Mouse (Mus musculus): ENCODE results near the gene Hs3st3b1.

Gene Hs3st3b1

GRCm38 (mm10) chr11:63922091-63922621 lies at the start of gene Hs3st3b1:
TSS of gene Hs3st3b1 (minus strand) at chr11:63922290.
- in situ Hi-C loops (cut with MboI), result no loop called here

DNA sequence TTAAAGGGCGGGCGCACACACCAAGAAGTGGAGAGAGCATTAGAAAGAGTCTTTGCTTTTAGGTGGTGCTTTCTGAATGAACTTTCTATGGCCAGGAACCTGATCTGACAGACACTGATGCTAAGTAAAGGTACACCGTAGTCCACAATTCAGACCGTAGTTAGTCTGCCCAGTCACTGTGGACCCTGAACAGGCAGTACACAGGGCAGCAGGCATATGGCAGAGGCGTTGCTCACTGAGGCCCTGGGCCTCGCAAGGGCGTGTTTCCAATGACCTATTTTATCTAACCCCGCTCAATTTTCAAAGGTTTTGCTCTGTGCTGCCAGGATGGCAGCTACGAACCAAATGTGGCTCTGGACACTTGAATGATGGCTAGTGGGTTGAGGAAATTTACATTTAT lies 49.4 kb upstream of the Hs3st3b1 start:
- in situ Hi-C loops (cut with MboI), result no loop called here

- in situ Hi-C loops (cut with MboI), result no loop called here
Measured at GRCm38 (mm10) chr11:63970818-63971217, 48.7 kb upstream of the Hs3st3b1 start.

- in situ Hi-C loops (cut with MboI), result no loop called here
Measured at GRCm38 (mm10) chr11:63969205-63969910, 47.3 kb upstream of the Hs3st3b1 start.

DNA sequence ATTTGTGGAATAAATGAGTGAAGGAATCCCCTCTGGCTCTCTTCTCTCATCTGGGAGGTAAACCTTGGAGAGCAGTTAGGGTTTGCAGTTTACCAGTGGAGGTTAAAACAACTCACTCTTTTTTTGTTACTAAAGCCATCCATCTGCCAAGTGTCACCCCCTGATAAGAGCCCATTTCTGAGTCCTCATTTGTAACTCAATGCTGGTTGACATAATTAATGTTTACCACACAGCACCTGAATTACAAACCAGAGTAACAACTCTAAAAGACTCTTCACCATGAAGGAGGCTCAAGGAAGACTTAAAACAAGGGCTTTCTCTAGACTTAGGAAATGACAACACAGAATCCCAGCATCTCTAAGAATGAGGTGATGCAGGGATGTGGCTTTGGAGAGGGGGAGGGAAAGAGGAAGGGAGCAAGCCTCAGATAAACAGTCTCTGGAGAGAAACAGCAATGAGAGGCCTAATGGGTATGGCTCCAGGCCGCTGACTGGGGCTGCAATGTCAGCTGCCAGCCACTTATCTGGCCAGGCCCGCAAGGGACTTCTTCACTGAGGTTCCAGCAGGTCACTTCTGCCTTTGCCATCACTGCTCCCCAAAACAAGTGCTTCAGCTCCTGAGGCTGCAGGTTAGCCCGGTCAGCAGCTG lies 46.4 kb upstream of the Hs3st3b1 start:
- in situ Hi-C loops (cut with MboI), result no loop called here

GRCm38 (mm10) chr11:63967641-63968387 lies 45.7 kb upstream of the Hs3st3b1 start:
- in situ Hi-C loops (cut with MboI), result no loop called here

GRCm38 (mm10) chr11:63965437-63965836 lies 43.3 kb upstream of the Hs3st3b1 start:
- in situ Hi-C loops (cut with MboI), result no loop called here

GRCm38 (mm10) chr11:63957207-63957606 lies 35.1 kb upstream of the Hs3st3b1 start:
- in situ Hi-C loops (cut with MboI), result no loop called here

DNA sequence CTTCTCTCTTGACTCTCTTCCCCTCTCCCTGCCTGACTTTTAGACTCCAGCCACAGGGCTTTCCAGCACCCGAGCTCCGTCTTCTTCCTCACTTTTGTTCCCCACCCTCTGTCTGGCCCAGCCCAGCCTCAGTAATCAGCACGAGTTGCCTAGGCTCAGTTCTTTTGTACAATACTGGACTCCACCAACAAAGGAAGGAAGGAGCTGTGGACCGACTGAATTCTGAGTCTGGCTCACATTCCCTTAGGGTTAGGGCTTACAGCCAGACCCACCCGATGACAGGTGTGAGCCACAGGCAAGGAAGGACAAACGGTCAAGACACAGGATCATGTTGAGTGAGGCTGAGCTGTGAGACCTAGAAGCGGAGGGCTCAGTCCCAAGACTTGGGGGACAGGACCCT lies 34.7 kb upstream of the Hs3st3b1 start:
- in situ Hi-C loops (cut with MboI), result no loop called here

GRCm38 (mm10) chr11:63953887-63954286 lies 31.8 kb upstream of the Hs3st3b1 start:
- in situ Hi-C loops (cut with MboI), result no loop called here

- in situ Hi-C loops (cut with MboI), result no loop called here
Measured at GRCm38 (mm10) chr11:63952743-63953191, 30.7 kb upstream of the Hs3st3b1 start.

DNA sequence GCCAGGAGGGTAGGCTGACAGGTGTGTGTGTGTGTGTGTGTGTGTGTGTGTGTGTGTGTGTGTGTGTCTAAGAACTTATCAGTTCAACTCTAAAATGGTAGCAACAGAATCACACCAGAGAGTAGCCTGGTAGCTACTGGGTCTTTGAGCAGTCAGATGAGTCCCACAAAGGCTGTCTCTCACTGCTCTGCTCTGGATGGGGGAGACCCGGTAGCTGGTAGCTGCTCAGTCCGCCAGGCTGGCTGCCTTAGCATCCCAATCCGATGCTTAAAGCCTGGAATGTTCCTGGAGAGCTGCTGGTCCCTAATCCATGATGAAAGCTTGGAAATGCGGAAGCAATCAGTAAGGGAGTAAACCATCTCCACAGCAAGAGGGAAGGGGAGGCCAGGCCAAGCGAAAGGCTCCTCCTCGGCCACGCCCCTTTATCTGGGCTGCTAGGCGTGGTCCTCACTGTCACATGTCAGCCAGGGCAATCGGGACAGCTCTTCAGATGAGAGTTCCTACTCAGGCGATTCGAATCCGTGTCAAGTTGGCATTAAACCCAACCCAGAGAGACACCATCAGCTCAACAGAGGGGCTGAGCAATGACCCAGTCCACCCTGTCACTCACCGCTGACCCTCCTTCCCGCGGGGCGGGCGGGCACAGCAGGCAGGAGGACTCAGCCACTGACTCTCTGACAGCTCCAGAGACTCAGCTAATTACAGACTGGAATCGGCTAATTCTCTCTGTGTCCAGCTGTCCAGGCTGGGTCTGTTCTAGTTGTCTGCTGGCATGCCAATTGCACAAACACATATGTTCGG lies 29.9 kb upstream of the Hs3st3b1 start:
- in situ Hi-C loops (cut with MboI), result no loop called here

- in situ Hi-C loops (cut with MboI), result no loop called here
Measured at GRCm38 (mm10) chr11:63948371-63948770, 26.3 kb upstream of the Hs3st3b1 start.

- in situ Hi-C loops (cut with MboI), result no loop called here
Measured at GRCm38 (mm10) chr11:63947024-63947423, 24.9 kb upstream of the Hs3st3b1 start.

GRCm38 (mm10) chr11:63943947-63944346 lies 21.9 kb upstream of the Hs3st3b1 start:
- in situ Hi-C loops (cut with MboI), result no loop called here

GRCm38 (mm10) chr11:63943268-63943890 lies 21.3 kb upstream of the Hs3st3b1 start:
- in situ Hi-C loops (cut with MboI), result no loop called here

DNA sequence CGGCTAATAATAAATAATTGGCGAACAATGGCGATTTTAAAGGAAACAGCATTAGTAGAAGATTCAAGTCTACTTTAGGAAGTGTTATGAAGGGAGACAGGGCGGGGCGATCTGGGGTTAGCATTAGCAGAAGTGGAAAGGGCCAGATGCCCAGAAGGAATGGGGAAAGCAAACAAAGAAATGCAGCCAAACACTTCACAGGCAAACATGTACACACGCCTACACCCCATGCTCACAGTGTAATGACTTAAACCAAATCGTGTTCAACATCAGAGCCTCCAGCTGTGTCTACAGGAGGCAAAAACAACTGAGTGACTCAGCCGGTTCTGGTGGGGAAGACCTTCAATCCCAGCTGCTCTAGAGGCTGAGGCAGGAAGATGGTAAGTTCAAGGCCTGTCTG lies 20.1 kb upstream of the Hs3st3b1 start:
- in situ Hi-C loops (cut with MboI), result no loop called here

DNA sequence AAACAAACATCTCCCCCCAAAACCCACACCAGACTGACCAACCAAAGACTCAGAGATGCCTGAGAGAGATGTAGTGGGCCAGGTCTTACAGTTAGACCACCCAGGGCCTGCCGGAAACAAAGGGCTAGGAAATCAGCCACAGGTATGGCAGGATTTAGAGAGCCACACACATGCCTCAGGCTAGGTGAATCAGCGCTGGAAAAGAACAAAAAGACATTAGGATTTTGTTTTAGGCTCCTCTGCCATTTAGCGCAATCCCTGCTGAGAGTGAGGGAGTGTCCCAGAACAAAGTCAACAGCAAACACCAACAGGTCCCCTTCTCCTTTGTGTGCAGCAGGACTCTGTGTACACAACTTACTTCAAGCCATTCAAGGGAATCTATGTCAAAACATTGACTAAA lies 14.6 kb upstream of the Hs3st3b1 start:
- in situ Hi-C loops (cut with MboI), result no loop called here

- in situ Hi-C loops (cut with MboI), result no loop called here
Measured at GRCm38 (mm10) chr11:63926901-63927300, 4.8 kb upstream of the Hs3st3b1 start.

GRCm38 (mm10) chr11:63925161-63925582 lies 3.1 kb upstream of the Hs3st3b1 start:
- in situ Hi-C loops (cut with MboI), result no loop called here

- in situ Hi-C loops (cut with MboI), result no loop called here
Measured at GRCm38 (mm10) chr11:63924286-63924930, 2.3 kb upstream of the Hs3st3b1 start.
